Mouse (Mus musculus): ENCODE measurements at regions not wholly inside any gene's neighbourhood (a gene's known extent, or its start where the extent isn't known, plus 50 kb on each side); places are given as distances from the start of the nearest gene placed in this dataset.

DNA sequence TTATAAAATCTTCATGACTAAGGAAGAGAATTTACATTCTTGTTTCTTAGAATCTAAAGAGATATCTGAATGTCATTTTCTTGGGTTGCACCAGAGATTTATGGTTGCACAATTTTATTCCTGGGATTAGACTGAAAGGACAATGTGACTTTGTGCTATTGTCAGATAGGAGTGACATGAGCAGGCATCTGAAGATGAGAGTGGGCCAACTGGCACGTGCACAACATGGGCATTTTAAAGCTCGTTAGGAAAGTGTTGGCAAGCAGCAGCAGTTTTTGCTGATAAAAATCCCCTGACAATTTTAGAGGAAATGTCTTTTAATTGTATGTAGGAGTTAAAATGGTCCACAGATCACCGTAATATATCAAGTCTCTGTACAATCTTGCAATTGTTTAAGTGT is 178.9 kb upstream of the Tecrl start:
- Histone ChIP-seq H3K9ac (replicated peaks; ENCODE audit: low read length) (no peak overlapping the region), H3K4me1 (ENCODE audit: control insufficient read depth, insufficient read depth, low read length) (no peaks in the 10 kb centered on the region), H3K9me3 (ENCODE audit: control insufficient read depth, low read length) (no peaks in the 10 kb centered on the region), H3K27me3 (ENCODE audit: control insufficient read depth, insufficient read depth, low read length) (no peaks in the 10 kb centered on the region), H3K27ac (replicated peaks; ENCODE audit: low read depth, low read length) (no peak overlapping the region), H3K4me3 (replicated peaks; ENCODE audit: low read depth, low read length) (no peak overlapping the region), H3K4me2 (ENCODE audit: low read length) (no peak overlapping the region), H3K36me3 (ENCODE audit: control insufficient read depth, insufficient read depth, low read length) (no peaks in the 10 kb centered on the region)
- ATAC-seq (ENCODE audit: low FRiP score, low TSS enrichment) (no peak), DNase-seq (peak; percentile 25)
- WGBS: 41% methylated on average over 3 of the region's 3 CpGs

DNA sequence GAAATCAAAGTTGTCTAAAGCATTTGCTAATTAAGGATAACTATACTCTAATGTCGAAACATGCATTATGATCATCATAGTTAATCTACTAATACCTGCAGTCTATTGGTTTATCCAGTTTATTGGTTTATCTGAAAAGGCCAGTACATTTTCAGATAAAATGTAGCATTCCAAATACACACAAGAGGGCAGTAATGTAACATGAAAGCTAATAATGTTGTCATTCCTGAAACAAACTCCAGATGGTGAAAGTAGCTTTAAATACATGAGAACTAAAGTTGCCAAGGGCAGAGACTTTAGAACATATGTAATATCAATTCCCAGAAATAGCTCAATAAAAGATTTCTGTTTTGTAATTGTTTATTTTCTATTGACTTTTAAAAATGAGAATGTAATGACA is 163.7 kb upstream of the Tecrl start:
- no peaks in the 10 kb centered on the region for H3K4me1 ChIP-seq (ENCODE audit: control insufficient read depth, insufficient read depth, low read length)
- no peak overlapping the region for H3K4me3 ChIP-seq (replicated peaks; ENCODE audit: low read depth, low read length)
- no peak overlapping the region for H3K4me2 ChIP-seq (ENCODE audit: low read length)
- H3K9ac ChIP-seq (replicated peaks; ENCODE audit: low read length): no peak overlapping the region
- ATAC-seq (ENCODE audit: low FRiP score, low TSS enrichment) (no peak), DNase-seq (peak; percentile 83)
- WGBS: 59% methylated on average over 1 of the region's 1 CpGs
- no peak overlapping the region for H3K27ac ChIP-seq (replicated peaks; ENCODE audit: low read depth, low read length)
- H3K9me3 ChIP-seq (ENCODE audit: control insufficient read depth, low read length): no peaks in the 10 kb centered on the region
- H3K36me3 ChIP-seq (ENCODE audit: control insufficient read depth, insufficient read depth, low read length): no peaks in the 10 kb centered on the region
- no peaks in the 10 kb centered on the region for H3K27me3 ChIP-seq (ENCODE audit: control insufficient read depth, insufficient read depth, low read length)

DNA sequence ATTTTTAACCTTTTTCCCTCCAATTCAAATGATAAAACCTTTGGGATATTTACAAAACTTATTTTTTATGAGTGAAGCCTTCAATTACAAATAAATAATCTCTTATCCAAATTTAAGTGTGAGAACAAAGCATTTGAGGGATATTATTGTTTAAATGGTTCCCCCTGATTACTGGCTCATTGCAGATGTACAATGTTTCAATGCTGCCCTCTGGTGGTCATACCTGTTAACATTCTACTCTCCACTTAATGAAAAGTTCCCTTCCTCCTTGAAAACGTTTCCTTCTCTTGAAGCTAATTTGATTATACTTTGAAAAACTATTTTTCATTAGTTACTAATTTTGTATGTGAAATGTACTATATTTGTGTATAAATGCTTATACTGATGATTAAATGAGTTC is 129.1 kb upstream of the Tecrl start:
- 9% methylated on average over 1 of the region's 1 CpGs for WGBS
- no peak for ATAC-seq (ENCODE audit: low FRiP score, low TSS enrichment)

DNA sequence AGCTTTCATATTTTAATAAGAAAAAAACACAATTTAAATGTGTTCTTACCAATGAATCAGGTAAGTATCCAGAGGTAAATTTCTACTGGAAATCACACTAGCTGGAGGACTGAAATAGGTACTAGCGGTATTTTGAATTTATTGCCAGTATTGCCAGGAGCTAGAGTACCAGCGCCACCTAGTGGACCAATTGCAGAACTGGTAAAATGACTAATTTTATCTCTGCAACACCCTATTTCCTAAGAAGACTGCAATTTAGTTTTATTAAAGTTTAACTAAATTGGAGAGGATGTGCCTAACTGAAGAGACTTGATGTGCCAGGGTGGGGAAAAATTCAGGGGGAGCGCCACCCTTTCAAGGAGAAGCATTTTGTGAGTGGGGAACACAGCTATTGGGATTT is 85.3 kb upstream of the Tecrl start:
- Histone ChIP-seq H3K27me3 (ENCODE audit: control insufficient read depth, insufficient read depth, low read length) (no peaks in the 10 kb centered on the region), H3K4me1 (ENCODE audit: control insufficient read depth, insufficient read depth, low read length) (no peaks in the 10 kb centered on the region), H3K4me3 (replicated peaks; ENCODE audit: low read depth, low read length) (no peak overlapping the region), H3K9ac (replicated peaks; ENCODE audit: low read length) (no peak overlapping the region), H3K36me3 (ENCODE audit: control insufficient read depth, insufficient read depth, low read length) (no peaks in the 10 kb centered on the region), H3K27ac (replicated peaks; ENCODE audit: low read depth, low read length) (no peak overlapping the region), H3K9me3 (ENCODE audit: control insufficient read depth, low read length) (no peaks in the 10 kb centered on the region), H3K4me2 (ENCODE audit: low read length) (no peak overlapping the region)
- no peak for ATAC-seq (ENCODE audit: low FRiP score, low TSS enrichment)
- WGBS: 9% methylated on average over 3 of the region's 3 CpGs
- peak; percentile 86 for DNase-seq

More for the DNA sequence above, 129.1 kb upstream of the Tecrl start:
- no peak overlapping the region for H3K4me2 ChIP-seq (ENCODE audit: low read length)
- H3K27me3 ChIP-seq (ENCODE audit: control insufficient read depth, insufficient read depth, low read length): no peaks in the 10 kb centered on the region
- no peak overlapping the region for H3K4me3 ChIP-seq (replicated peaks; ENCODE audit: low read depth, low read length)
- no peaks in the 10 kb centered on the region for H3K4me1 ChIP-seq (ENCODE audit: control insufficient read depth, insufficient read depth, low read length)
- no peak overlapping the region for H3K9ac ChIP-seq (replicated peaks; ENCODE audit: low read length)
- H3K36me3 ChIP-seq (ENCODE audit: control insufficient read depth, insufficient read depth, low read length): no peaks in the 10 kb centered on the region
- no peak overlapping the region for H3K27ac ChIP-seq (replicated peaks; ENCODE audit: low read depth, low read length)
- DNase-seq: peak; percentile 87
- H3K9me3 ChIP-seq (ENCODE audit: control insufficient read depth, low read length): no peaks in the 10 kb centered on the region

DNA sequence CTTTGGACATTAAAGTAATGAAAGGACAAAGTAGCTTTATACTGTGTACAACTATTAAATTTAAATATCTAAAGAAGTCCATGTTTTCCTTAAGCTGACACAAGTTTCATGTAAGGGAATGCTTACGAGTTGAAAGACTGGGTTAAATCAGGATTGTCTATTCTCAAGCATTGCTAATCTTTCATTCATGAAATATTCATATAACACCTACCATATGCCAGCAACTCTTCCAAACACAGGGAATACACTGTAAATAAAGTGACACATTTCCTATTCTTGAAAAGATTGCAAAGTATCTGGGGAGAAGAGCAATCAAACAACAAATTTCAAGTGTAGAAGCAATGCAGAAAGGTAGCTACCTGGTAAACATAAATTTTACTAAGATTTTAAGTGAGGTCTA is 81.5 kb upstream of the Tecrl start:
- ATAC-seq (ENCODE audit: low FRiP score, low TSS enrichment): no peak
- no peak overlapping the region for H3K4me2 ChIP-seq (ENCODE audit: low read length)
- H3K4me1 ChIP-seq (ENCODE audit: control insufficient read depth, insufficient read depth, low read length): no peaks in the 10 kb centered on the region
- WGBS: 43% methylated on average over 1 of the region's 1 CpGs
- DNase-seq: no peak
- H3K36me3 ChIP-seq (ENCODE audit: control insufficient read depth, insufficient read depth, low read length): no peaks in the 10 kb centered on the region
- no peaks in the 10 kb centered on the region for H3K27me3 ChIP-seq (ENCODE audit: control insufficient read depth, insufficient read depth, low read length)
- H3K9ac ChIP-seq (replicated peaks; ENCODE audit: low read length): no peak overlapping the region
- no peak overlapping the region for H3K27ac ChIP-seq (replicated peaks; ENCODE audit: low read depth, low read length)
- no peaks in the 10 kb centered on the region for H3K9me3 ChIP-seq (ENCODE audit: control insufficient read depth, low read length)
- no peak overlapping the region for H3K4me3 ChIP-seq (replicated peaks; ENCODE audit: low read depth, low read length)

DNA sequence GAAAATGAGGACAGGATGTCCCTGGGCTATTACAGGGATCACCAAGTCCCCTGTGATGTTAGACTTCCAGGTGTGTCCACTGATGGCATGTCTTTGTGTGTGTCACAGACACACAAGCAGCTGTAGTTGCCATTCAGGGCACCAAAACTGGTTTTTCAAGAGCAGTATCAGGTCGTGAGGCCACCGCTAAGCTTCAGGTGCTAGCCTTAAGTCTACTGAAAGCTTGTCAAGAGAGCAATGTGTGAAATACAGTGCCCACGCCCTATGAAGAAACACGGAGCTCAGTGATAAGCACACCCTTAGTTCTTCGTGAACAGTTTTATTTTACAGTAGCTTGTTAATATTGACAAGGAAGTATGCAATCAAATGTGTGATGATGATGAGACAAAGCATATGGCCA is 66.7 kb upstream of the Tecrl start:
- Histone ChIP-seq H3K27ac (replicated peaks; ENCODE audit: low read depth, low read length) (no peak overlapping the region), H3K4me1 (ENCODE audit: control insufficient read depth, insufficient read depth, low read length) (no peaks in the 10 kb centered on the region), H3K4me3 (replicated peaks; ENCODE audit: low read depth, low read length) (no peak overlapping the region), H3K4me2 (ENCODE audit: low read length) (no peak overlapping the region), H3K9ac (replicated peaks; ENCODE audit: low read length) (no peak overlapping the region), H3K36me3 (ENCODE audit: control insufficient read depth, insufficient read depth, low read length) (no peaks in the 10 kb centered on the region), H3K9me3 (ENCODE audit: control insufficient read depth, low read length) (no peaks in the 10 kb centered on the region), H3K27me3 (ENCODE audit: control insufficient read depth, insufficient read depth, low read length) (no peaks in the 10 kb centered on the region)
- WGBS: 88% methylated on average over 5 of the region's 5 CpGs
- ATAC-seq (ENCODE audit: low FRiP score, low TSS enrichment) (no peak), DNase-seq (no peak)

DNA sequence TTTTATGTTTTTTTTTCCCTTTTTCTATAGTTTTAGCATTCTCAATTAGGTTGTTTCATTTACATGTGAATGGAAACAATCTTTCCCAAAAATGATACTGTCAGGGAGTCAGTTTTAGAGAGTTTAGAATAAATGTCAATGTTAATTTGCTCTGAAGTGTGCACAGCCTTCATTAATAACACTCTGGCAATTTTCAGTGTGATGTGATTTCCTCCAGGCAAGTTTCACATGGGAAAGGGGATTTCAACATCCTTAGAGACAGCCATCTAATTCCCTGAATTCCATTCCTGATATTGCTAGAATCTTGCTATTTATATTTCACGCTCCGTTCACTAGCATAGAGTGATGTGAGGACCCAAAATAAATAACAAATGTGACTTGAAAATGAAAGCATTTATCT is 55.2 kb upstream of the Tecrl start:
- H3K4me3 ChIP-seq (replicated peaks; ENCODE audit: low read depth, low read length): no peak overlapping the region
- no peak overlapping the region for H3K4me2 ChIP-seq (ENCODE audit: low read length)
- H3K9me3 ChIP-seq (ENCODE audit: control insufficient read depth, low read length): no peaks in the 10 kb centered on the region
- DNase-seq (peak; percentile 35), ATAC-seq (ENCODE audit: low FRiP score, low TSS enrichment) (no peak)
- 60% methylated on average over 2 of the region's 2 CpGs for WGBS
- no peak overlapping the region for H3K27ac ChIP-seq (replicated peaks; ENCODE audit: low read depth, low read length)
- no peaks in the 10 kb centered on the region for H3K27me3 ChIP-seq (ENCODE audit: control insufficient read depth, insufficient read depth, low read length)
- no peak overlapping the region for H3K9ac ChIP-seq (replicated peaks; ENCODE audit: low read length)
- H3K36me3 ChIP-seq (ENCODE audit: control insufficient read depth, insufficient read depth, low read length): no peaks in the 10 kb centered on the region
- no peaks in the 10 kb centered on the region for H3K4me1 ChIP-seq (ENCODE audit: control insufficient read depth, insufficient read depth, low read length)

DNA sequence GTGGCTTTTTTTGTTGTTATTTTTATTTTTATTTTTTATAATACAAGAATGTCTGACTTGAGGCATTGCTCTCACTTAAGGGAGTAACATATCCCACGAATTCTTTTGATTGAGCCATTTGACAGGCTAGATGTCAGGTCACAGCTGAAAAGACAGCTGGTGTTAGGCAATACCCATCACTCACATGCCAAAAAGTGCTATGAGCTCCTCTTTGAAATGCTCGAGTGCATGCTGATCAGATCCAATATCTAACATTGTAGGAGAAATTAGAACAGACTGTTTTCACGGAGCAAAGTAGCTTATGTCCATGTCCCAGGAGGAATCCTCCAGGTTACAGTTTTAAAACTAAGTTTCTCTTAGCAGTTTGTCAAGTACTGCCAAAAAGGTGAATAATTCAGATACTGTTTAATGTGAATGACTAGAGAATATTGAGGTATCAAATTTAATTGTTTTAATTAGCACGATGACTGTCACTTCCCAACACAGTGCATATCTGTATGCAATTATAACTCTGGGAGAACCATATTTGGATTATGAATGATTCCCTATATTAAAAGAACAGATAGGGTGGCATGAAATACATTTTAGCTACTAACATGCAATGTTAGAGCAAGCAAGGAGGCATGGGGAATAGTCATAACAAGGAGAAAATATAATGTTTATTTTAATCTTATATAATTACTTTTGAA is 50.4 kb upstream of the Tecrl start:
- DNase-seq: peak; percentile 4

More for the DNA sequence above, 50.4 kb upstream of the Tecrl start:
- H3K4me1 ChIP-seq (ENCODE audit: control insufficient read depth, insufficient read depth, low read length): no peaks in the 10 kb centered on the region
- H3K27me3 ChIP-seq (ENCODE audit: control insufficient read depth, insufficient read depth, low read length): no peaks in the 10 kb centered on the region
- 69% methylated on average over 4 of the region's 4 CpGs for WGBS
- H3K9me3 ChIP-seq (ENCODE audit: control insufficient read depth, low read length): no peaks in the 10 kb centered on the region
- ATAC-seq (ENCODE audit: low FRiP score, low TSS enrichment): no peak
- no peak overlapping the region for H3K4me2 ChIP-seq (ENCODE audit: low read length)
- H3K4me3 ChIP-seq (replicated peaks; ENCODE audit: low read depth, low read length): no peak overlapping the region
- H3K9ac ChIP-seq (replicated peaks; ENCODE audit: low read length): no peak overlapping the region
- H3K36me3 ChIP-seq (ENCODE audit: control insufficient read depth, insufficient read depth, low read length): no peaks in the 10 kb centered on the region
- H3K27ac ChIP-seq (replicated peaks; ENCODE audit: low read depth, low read length): no peak overlapping the region
